Mouse (Mus musculus) lung, postnatal 10 days (tissue): ENCODE results near the gene B430306N03Rik.
"Not testable (repeated sequence)": the region's sequence is repeated elsewhere in the genome, so short reads cannot be mapped to it uniquely, and the experiment has no call there.

ENCODE experiments used
- DNase-seq: peaks from one replicate; pipeline ENCODE4 v3.0.0; 2021

Gene B430306N03Rik

DNA sequence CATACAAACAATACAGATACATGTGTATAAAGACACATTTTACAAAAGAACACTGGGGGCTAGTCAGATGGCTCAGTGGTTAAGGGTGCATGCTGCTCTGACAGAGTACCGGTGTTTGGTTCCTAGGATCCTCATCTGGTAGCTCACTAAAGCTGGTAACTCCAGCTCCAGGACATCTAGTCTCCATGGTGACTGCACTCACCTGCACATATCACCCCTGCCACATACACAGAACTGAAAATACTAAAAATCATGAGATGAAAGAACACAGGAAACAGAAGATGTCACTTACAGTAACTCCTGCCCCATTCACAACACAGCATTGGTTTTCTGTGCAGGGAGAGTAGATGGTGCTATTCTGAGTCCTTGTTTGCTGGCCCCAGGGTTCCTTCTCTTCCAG is 2.7 kb downstream of the B430306N03Rik start:
- DNase-seq: no peak

DNA sequence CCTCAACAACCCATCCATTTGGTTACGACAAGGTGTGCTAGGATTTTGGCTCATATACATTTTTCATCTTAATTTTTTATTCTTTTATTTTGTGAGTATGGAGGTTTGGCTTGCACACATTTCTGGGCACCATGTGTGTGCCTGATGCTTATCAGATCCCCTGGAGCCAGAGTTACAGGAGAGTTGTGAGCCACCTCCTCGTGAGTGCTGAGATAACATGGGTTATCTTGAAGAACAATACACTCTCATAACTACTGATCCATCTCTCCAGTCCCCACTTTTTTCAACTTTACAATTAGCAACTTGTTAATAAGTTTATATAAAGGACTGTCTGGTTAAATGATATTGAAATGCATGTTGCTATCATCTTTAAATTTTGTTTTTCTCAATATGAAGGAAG is 5.3 kb downstream of the B430306N03Rik start:
- DNase-seq: no peak

DNA sequence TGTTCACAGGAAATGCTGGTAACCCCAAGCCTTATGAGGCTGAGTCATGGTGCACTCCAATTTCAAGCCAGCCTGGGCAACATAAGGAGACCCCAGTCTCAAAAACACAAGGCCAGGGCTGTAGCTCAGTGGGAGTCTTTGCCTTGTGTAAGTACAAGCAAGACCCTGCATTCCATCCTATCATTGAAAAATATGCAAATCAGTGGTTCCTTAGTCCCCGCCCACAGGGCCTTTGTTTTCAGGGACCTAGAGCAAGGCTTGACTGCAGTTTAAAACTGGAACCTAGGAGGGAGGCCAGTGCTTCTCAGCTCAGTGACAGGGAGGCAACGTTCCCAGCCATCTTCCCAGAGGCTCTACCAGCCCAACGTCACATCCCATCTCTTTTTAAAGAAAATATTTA is 7.3 kb downstream of the B430306N03Rik start:
- no peak for DNase-seq

GRCm38 (mm10) chr17:48324258-48324657 is 8.3 kb downstream of the B430306N03Rik start:
- DNase-seq: no peak

DNA sequence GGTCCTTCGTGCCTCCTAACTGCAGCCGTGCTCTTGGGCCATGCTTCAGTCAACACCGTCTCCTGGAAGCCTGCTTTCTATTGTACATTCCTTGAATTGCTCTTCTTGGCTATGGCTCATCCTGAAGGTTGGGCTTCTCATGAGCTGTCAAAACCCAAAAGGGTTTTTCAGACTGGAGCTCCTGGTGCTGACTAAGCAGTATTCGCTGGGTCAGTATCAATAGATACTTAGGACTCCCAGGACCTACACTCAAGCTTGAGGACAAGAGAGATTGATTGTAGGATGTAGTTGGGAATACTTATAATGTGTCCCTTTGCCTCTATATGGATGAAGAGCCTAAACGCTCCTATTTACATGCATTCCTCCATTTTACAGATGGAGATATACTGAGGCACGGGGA is 9.2 kb downstream of the B430306N03Rik start:
- no peak for DNase-seq

DNA sequence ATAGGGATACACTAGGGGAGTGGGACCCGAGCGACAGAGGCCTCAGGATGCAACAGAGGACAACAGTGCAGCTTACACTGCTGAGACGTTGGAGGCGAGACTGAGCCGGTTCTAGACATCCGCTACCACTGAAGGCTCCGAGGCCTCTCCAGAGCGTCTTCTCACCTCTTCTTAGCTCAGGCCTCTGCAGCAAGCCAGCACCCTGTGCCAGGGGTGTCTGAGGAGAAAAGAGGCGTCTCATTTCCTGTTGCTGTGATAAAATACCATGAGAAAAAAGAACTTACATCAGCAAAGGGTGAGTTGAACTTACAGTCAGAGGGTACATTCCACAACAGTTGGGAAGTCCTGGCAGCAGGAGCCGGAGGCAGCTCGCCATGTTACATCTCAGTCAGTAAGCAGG is 9.7 kb downstream of the B430306N03Rik start:
- no peak for DNase-seq

DNA sequence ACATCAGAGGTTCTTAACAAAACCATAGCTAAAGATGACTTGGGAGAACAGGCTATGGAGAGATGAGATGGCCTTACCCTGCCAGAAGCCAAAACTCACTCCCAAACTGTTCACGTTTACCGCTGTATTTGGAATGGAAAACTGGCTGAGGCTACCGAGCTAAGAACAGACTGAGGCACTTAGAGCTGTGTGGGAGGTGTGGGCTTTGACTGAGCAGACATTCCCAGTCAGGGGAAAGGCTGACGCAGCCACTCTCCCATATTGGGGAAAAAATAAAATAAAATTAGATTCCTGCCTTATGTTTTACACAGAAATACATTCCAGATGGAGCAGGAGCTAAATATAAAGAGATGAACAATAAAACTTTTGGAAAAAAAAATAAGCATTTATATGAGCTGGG is 10.7 kb downstream of the B430306N03Rik start:
- no peak for DNase-seq

DNA sequence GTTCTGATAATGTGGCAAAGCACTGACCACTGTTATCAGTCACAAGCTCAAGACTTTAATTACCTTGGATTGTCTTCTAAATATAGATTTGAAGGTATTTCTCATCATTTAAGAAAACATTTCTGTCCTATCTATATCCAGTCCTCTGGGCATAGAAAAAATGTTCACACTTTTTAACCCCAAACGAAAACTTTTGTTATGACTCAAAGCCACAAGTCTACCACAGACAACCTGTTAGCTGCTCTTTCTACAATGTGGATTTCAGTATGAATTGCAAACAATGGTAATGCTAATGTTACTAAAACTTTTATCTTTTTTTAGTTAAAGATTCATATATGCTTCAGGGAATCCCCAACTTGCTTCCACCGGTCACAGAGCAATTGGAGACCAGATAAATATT is 16.6 kb downstream of the B430306N03Rik start:
- no peak for DNase-seq

- DNase-seq: no peak
Observed at GRCm38 (mm10) chr17:48334186-48334585, 18.2 kb downstream of the B430306N03Rik start.

DNA sequence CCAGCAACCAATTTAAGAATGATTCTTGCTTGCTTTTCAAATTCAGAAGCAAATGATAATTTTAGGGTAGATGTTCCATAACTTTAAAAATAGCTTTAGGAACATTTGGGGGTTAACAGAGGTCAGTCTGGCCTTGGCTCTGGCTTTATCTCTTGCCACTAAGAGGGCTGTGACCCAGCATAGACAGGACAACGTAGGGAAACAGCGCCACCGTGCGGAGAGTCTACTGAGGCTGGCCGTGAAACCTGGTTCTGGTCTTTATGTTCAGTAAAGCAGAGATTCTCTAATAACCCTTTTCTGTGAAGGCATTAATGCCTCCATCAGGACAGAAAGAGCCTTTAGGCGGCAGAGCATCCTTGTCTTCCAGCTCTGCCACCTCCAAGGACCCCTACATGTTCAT is 20.9 kb downstream of the B430306N03Rik start:
- peak; percentile 79 for DNase-seq

DNA sequence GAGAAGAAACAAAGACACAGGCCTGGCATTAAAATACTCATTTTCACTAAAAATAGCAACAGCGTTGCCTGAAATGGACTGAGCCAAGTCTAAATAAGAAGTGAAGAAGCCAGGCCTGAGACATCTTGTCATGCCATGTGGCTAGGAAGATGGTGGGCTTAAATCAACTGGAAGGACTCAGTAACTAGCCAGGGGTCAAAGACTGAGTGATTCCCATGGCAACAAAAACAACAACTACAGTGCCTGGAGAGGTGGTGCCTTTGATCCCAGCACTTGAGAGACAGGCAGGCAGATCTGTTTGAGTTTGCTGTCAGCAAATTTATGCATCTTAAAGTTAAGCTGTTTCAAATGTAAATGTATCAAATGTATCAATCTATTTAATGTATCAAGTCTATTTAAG is 24.3 kb downstream of the B430306N03Rik start:
- DNase-seq: no peak

- no peak for DNase-seq
Observed at GRCm38 (mm10) chr17:48341947-48342346, 26.0 kb downstream of the B430306N03Rik start.

- no peak for DNase-seq
Observed at GRCm38 (mm10) chr17:48343065-48343464, 27.1 kb downstream of the B430306N03Rik start.

DNA sequence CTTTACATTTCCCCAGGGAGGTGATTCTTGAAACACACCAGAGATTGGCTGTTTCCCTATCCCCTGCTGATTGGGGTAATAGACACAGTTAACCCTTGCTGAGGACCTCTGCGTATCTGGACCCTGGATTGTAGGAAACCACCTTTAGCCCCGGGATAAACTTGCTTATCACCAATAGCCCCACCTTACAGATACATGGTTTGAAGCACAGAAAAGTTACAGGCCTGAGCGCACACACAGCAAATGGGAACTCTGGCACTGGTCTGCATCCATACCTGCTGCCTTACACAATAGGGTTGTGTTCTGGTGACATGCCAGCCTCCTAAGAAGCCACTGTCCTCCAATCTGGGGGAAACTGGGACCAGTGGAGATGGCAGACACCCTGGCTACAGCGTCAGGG is 29.9 kb downstream of the B430306N03Rik start:
- DNase-seq: no peak

- peak; percentile 17 for DNase-seq
Observed at GRCm38 (mm10) chr17:48346231-48346630, 30.3 kb downstream of the B430306N03Rik start, which contains the start of gene Trem2. Gene Trem2 (plus strand): TSS chr17:48346401.

GRCm38 (mm10) chr17:48346834-48347233 is 30.9 kb downstream of the B430306N03Rik start:
- DNase-seq: no peak

- no peak for DNase-seq
Observed at GRCm38 (mm10) chr17:48347287-48347686, 31.3 kb downstream of the B430306N03Rik start.

DNA sequence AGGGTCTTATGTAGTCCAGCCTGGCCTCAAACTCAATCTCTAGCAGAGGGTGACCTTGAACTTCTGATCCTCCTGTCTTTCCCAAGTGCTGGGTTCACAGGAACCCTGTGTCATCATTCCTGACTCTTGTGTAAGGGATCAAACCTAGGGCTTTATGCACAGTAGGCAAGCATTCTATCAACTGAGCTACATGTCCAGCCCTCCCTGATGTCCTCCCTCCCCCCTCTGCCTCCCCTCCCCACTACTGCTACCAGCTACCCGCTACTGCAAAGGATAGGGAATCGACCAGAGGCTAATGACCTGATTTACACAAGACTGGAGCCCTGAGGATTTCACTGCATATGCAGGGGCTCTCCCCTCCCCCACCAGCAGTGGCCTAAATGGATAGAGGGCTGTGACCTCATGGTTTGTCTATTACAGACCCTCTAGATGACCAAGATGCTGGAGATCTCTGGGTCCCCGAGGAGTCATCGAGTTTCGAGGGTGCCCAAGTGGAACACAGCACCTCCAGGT is 34.8 kb downstream of the B430306N03Rik start:
- DNase-seq: no peak

DNA sequence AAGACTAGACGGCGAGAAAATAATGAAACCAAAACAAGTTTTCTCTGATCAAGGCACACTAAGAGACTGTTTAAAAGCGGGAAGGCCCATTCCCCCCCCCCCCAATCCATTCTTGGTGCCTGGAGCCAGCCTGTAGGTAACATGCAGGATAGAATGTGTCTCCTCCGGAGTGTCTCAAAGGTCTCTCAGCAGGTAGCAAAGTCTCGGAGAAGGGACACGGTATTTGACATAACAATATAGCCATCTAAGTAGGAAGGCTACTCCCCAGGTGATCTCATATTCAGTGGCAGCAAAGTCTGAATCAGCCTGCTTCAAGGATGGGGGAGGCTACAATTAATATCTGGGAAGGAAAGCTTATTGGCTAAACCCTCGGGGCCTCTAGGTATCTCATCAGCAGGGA is 37.0 kb downstream of the B430306N03Rik start:
- DNase-seq: not testable (repeated sequence)

DNA sequence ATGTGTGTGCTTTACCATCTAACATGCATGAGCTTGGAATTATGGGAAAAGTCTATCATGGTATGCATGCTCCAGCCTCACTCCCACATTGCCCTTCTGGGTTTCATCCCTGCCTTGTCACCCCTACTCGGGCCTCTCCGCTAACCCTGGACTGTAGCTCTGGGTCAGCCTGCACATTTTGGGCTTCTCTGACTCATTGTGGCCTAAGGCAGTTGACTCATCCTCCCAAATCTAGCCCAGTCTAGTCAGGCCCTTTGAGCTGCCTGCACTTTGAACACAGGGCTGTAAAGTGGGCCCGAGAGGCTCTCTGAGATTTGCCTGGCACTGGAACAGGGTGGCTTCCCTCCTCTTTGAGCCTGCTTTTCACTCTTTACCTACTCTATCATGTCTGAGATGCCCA is 39.9 kb downstream of the B430306N03Rik start:
- no peak for DNase-seq

GRCm38 (mm10) chr17:48357892-48358291 is 42.0 kb downstream of the B430306N03Rik start:
- no peak for DNase-seq

DNA sequence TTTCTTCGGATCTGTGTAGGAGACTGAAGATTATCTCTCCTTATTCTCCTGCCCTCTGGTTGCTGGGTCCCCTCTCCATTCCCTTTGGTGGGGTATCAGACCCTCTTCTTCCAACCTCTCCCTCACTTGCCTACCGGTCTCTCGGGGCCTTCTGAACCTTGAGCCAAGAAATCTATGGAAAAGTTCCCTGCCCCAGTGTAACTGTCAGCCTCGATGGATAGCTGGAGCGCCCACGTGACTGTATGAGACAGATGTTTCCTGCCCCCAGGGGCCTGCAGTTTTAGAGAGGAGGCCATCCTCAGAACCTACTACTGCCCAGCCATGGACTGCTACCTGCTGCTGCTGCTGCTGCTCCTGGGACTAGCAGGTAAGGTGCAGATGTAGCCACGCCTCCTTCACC is 43.7 kb downstream of the B430306N03Rik start, which contains the start of gene Treml1:
Gene Treml1 (plus strand): TSS at position 301 of the 400 bp plus-strand sequence.
- DNase-seq: no peak

DNA sequence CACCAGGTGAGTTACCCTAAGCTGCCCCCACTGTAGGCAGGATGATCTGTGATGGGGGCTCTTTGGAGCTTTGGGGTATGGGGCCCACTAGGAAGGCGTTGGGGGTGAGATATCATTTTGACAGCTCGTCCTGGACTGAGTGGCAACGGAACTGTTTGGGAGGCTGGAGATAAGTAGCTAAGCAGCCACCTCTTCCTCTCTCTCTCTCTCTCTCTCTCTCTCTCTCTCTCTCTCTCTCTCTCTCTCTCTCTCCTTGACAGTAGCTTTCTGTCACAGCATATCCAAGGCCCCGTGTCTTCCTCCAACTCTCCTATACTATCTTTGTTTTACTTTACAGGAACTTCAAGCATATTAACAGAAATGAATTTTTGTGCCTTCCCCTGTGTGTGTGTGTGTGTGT is 44.5 kb downstream of the B430306N03Rik start:
- no peak for DNase-seq

- DNase-seq: no peak
Observed at GRCm38 (mm10) chr17:48362346-48362745, 46.4 kb downstream of the B430306N03Rik start.

- DNase-seq: peak; percentile 56
Observed at GRCm38 (mm10) chr17:48362966-48363365, 47.0 kb downstream of the B430306N03Rik start.
